Mouse (Mus musculus) liver, embryonic 12.5 days (tissue): ENCODE results near the gene 1700001C19Rik. TPM values are rescaled to one million over a fixed set of nuclear protein-coding genes. Genes with fewer than 3 reads are reported as not detected.
A peak's percentile ranks its signal among the peaks of the same experiment; 100 is the strongest.

Experiments
- ATAC-seq: fragments of 200-750 bp; cut with Nextera tagmentation; 2 replicates; pipeline ENCODE4 v1.8.0; 2017; ENCODE audit warnings: moderate number of reproducible peaks, mild to moderate bottlenecking, moderate library complexity
- H3K27ac ChIP-seq: fragments of 300-500 bp; sonication (generic); 2 replicates; pipeline ENCODE4 v1.5.1; 2016; ENCODE audit warnings: mild to moderate bottlenecking
- H3K27me3 ChIP-seq: fragments of 300-500 bp; sonication (generic); replicated peaks from 2 replicates; pipeline ENCODE4 v1.6.1; 2016; ENCODE audit warnings: mild to moderate bottlenecking, moderate library complexity
- H3K36me3 ChIP-seq: fragments of 300-500 bp; sonication (generic); 2 replicates; pipeline ENCODE4 v1.6.1; 2016; ENCODE audit warnings: mild to moderate bottlenecking, moderate library complexity
- H3K4me1 ChIP-seq: fragments of 300-500 bp; sonication (generic); 2 replicates; pipeline ENCODE4 v1.6.1; 2016
- H3K4me2 ChIP-seq: fragments of 300-500 bp; sonication (generic); 2 replicates; pipeline ENCODE4 v1.6.1; 2016; ENCODE audit warnings: mild to moderate bottlenecking, moderate library complexity
- H3K4me3 ChIP-seq: fragments of 300-500 bp; sonication (generic); 2 replicates; pipeline ENCODE4 v1.5.1; 2016; ENCODE audit warnings: mild to moderate bottlenecking, moderate library complexity
- H3K9ac ChIP-seq: fragments of 300-500 bp; sonication (generic); 2 replicates; pipeline ENCODE4 v1.6.1; 2016; ENCODE audit warnings: mild to moderate bottlenecking, moderate library complexity
- H3K9me3 ChIP-seq: fragments of 300-500 bp; sonication (generic); replicated peaks from 2 replicates; pipeline ENCODE4 v1.6.1; 2016; ENCODE audit warnings: mild to moderate bottlenecking, moderate library complexity
- WGBS: fragments of 180-500 bp; shearing (Covaris S2); methylation state at CpG from one replicate; pipeline ENCODE4 v1.1.7; 2016; ENCODE audit not compliant: insufficient replicate concordance; 5-methylcytosine and 5-hydroxymethylcytosine counted together
- polyA plus RNA-seq: library from polyadenylated mRNA; unstranded; fragments of >200 nt; fragmentation: Nextera tagmentation; extraction: Ambion mirVana; gene quantifications from 2 replicates; pipeline ENCODE4 v1.2.1, GENCODE M21; 2016

Gene 1700001C19Rik
- polyA plus RNA-seq, 1 experiment from 2014 or later, result 0.66 TPM

DNA sequence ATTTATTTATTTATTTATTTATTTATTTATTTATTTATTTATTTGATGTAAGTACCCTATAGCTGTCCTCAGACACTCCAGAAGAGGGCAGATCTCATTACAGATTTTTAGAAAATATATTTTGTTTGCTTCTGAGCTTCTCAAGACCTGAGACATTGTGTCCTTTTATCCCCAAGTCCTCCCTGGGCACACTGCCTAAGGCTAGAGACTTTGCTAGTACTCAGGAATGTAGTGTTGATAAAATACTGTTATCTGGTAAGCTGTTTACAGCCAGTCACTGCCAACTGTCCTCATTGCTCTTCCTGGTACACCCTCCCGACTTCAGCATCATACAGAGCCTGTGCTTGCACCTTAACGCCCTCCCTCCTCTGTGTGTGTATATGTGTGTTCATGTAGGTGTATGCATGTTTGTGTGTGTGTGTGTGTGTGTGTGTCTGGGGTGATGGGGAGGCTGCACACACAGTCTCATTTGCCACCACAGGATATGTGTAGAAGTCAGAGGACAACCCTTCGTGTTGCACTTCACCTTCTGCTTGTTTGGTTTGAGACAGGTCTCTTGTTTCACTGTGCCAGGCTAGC lies 22.3 kb upstream of the 1700001C19Rik start:
- H3K4me1 ChIP-seq, result peaks cover 53% of the 10 kb centered on the region

DNA sequence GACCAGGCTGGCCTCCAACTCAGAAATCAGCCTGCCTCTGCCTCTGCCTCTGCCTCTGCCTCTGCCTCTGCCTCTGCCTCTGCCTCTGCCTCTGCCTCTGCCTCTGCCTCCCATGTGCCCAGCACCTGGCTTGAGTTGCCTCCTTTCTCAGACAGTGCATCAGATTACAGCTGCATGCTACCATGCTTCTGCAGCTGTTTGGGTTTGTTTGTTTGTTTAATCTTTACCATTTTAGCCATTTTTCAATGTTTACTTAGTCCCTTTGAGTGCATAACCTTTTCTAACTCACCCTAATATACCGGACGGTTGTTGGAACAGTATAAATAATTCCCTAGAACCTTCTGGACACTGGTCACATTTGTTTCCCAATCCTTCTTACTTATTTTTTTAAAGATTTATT lies 21.8 kb upstream of the 1700001C19Rik start:
- WGBS, result 86% methylated on average over 2 of the region's 2 CpGs
- H3K4me1 ChIP-seq, result peaks cover 53% of the 10 kb centered on the region
- no peak for ATAC-seq

More for the DNA sequence above, 22.3 kb upstream of the 1700001C19Rik start:
- 34% methylated on average over 3 of the region's 3 CpGs for WGBS
- Histone ChIP-seq H3K9ac (no peak overlapping the region), H3K4me2 (no peak overlapping the region), H3K27me3 (peaks cover 16% of the 10 kb centered on the region; the same call in 1 of the 2 replicates), H3K36me3 (no peaks in the 10 kb centered on the region), H3K9me3 (no peaks in the 10 kb centered on the region), H3K27ac (no peak overlapping the region), H3K4me3 (no peak overlapping the region)
- no peak for ATAC-seq

DNA sequence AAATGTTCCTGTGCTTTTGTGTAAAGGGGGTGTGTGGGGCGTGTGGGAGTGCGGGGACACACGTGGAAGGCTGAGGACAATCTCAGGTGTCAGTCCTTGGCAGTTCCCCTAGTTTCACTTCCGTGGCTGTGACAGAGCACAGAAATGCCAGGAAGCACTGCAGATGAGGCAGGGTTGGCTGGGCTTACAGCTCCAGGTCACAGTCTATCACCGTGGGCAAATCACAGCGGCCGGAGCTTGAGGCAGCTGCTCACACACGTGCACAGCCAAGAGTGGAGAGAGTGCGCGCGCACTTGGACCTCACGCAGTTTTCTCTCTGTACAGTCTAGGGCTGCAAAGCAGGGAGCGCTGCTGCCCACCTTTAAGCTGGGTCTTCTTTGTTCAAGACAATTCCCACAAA lies 21.1 kb upstream of the 1700001C19Rik start:
- H3K4me2 ChIP-seq, result no peak overlapping the region
- H3K4me1 ChIP-seq, result peaks cover 54% of the 10 kb centered on the region
- no peak overlapping the region for H3K4me3 ChIP-seq
- no peaks in the 10 kb centered on the region for H3K36me3 ChIP-seq
- no peak for ATAC-seq
- H3K27ac ChIP-seq, result no peak overlapping the region
- H3K27me3 ChIP-seq, result peaks cover 7% of the 10 kb centered on the region; the same call in 1 of the 2 replicates
- no peak overlapping the region for H3K9ac ChIP-seq
- H3K9me3 ChIP-seq, result no peaks in the 10 kb centered on the region
- 73% methylated on average over 13 of the region's 13 CpGs for WGBS

More for the DNA sequence above, 21.8 kb upstream of the 1700001C19Rik start:
- Histone ChIP-seq H3K27ac (no peak overlapping the region), H3K9me3 (no peaks in the 10 kb centered on the region), H3K4me2 (no peak overlapping the region), H3K4me3 (no peak overlapping the region), H3K27me3 (peaks cover 11% of the 10 kb centered on the region; the same call in 1 of the 2 replicates), H3K9ac (no peak overlapping the region), H3K36me3 (no peaks in the 10 kb centered on the region)

DNA sequence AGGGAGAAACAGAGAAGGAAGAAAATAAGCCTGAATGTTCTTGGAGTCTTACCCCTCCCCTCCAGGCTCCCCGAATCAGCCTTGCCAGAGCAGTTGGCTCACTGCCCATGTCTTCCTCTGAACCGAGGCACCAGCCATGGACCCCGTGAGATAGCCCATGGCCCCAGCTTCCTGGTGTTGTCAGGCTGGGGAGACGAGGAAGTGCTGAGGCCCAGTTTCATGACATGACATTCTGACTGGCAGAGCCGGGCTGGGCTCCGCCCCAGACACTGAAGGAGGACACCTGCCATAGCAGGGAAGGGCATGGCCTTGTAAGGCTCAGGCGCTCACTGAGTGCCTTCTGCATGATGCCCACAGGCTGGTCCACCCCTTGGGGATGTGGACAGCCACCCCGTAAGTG lies 17.5 kb upstream of the 1700001C19Rik start:
- 33% methylated on average over 8 of the region's 8 CpGs for WGBS
- H3K27me3 ChIP-seq, result peaks cover 2% of the 10 kb centered on the region; the same call in 1 of the 2 replicates
- no peaks in the 10 kb centered on the region for H3K36me3 ChIP-seq
- peaks cover 55% of the 10 kb centered on the region for H3K4me1 ChIP-seq
- no peaks in the 10 kb centered on the region for H3K9me3 ChIP-seq
- H3K9ac ChIP-seq, result peak overlapping the region; percentile 32; the same call in 1 of the 2 replicates
- H3K27ac ChIP-seq, result no peak overlapping the region
- peak overlapping the region; percentile 27 for H3K4me2 ChIP-seq
- ATAC-seq, result peak; percentile 61
- H3K4me3 ChIP-seq, result no peak overlapping the region

DNA sequence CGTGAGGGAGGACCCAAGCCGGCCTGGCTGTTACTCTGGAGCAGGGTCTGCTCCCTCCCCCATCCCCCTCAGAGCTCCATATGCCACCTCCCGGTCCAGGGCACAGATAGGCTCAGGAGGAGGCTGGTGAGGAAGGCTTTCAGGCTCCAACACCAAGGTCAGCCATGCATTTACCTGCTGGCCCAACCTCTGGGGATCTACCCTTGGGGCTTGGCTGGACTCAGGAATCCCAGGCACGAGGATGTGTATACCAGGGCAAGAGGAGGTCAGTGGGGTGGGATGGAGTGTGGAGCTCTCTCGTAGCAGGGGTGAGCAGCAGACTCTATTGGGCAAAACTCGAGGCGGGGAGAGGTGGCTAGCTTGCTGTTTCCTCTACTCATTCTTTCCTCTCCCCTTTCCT lies 15.7 kb upstream of the 1700001C19Rik start:
- no peaks in the 10 kb centered on the region for H3K27me3 ChIP-seq
- no peak overlapping the region for H3K27ac ChIP-seq
- ATAC-seq, result no peak
- no peaks in the 10 kb centered on the region for H3K9me3 ChIP-seq
- peaks cover 64% of the 10 kb centered on the region for H3K4me1 ChIP-seq
- no peak overlapping the region for H3K9ac ChIP-seq
- WGBS, result 49% methylated on average over 7 of the region's 7 CpGs
- H3K4me2 ChIP-seq, result no peak overlapping the region
- H3K4me3 ChIP-seq, result no peak overlapping the region
- no peaks in the 10 kb centered on the region for H3K36me3 ChIP-seq

DNA sequence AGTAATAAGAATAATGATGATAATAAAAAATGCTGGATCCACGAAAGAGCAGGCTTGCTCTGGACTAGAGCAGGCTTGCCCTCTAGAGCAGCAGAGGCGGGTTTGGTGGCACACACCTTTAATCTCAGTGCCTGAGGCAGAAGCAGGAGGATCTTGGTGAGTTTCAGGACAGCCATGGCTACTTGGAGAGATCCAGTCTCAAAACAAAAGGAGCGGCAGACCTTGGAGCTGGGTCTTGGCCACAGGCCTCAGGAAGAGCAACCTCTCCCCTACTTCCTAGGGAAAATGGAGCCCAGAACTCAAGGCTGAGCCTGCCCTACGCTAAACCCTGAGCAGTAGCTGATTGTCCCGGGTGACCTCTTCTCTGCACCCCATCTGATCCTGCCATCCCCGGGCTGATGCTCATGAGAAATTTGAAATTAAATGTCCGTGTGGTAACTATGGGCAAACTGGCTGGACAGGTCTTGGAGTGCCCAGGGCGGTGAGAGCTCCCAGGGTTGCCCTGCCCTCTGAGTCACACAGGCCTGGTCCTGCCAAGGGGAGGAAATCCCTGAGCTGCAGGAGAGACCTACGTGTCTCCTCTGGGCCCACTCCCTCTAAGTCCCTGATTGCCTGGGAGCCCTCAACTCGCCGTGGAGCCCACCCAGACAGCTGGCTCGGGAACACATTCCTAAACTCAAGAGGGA lies 13.8 kb upstream of the 1700001C19Rik start:
- no peaks in the 10 kb centered on the region for H3K27me3 ChIP-seq
- no peak for ATAC-seq
- no peak overlapping the region for H3K4me2 ChIP-seq
- H3K9me3 ChIP-seq, result no peaks in the 10 kb centered on the region
- no peak overlapping the region for H3K4me3 ChIP-seq
- H3K36me3 ChIP-seq, result no peaks in the 10 kb centered on the region
- H3K27ac ChIP-seq, result no peak overlapping the region
- H3K9ac ChIP-seq, result no peak overlapping the region
- peaks cover 70% of the 10 kb centered on the region for H3K4me1 ChIP-seq
- 75% methylated on average over 12 of the region's 12 CpGs for WGBS

DNA sequence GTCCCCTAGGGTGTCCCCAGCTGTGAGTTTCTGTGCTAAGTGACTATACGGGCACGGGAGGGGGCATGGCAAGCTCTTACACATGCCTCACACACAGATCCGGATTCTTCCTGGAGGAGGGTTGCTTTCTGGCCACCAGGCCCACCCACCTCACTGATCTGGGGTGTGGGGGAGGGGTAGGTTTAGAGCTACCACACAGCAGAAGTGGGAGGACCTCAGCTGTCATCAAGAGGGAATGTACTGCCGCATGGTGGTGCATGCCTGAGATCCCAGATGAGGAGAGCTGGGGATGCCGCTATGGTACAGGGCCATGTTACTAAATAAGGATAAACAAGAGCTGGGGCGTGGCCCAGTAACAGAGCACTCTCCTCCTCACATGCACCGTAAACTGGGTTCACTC lies 13.1 kb upstream of the 1700001C19Rik start:
- ATAC-seq, result no peak

DNA sequence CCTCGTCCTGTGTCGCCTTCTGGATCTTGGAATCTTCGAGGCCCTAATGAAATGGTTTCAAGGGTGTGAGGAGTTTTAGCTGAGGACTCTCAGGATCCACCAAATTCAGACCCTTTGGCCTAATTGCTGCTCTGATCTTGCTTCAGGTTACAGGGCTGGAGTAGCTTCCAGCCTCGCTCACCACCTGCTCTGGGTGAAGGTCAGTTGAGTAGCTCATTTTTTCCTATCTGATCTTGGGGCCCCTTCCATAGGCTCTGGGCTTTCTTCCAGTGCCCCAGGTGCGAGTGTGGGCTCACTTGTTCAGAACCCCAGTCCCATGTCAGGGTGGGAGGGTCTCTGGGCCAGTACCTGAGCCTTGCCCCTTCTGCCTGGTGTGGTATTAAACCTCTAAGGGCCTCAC lies 12.3 kb upstream of the 1700001C19Rik start:
- peaks cover 69% of the 10 kb centered on the region for H3K4me1 ChIP-seq
- 68% methylated on average over 5 of the region's 5 CpGs for whole genome bisulfite sequencing
- no peaks in the 10 kb centered on the region for H3K9me3 ChIP-seq
- no peak overlapping the region for H3K27ac ChIP-seq
- H3K27me3 ChIP-seq, result no peaks in the 10 kb centered on the region
- H3K9ac ChIP-seq, result no peak overlapping the region
- no peak for ATAC-seq
- H3K36me3 ChIP-seq, result no peaks in the 10 kb centered on the region
- no peak overlapping the region for H3K4me3 ChIP-seq
- no peak overlapping the region for H3K4me2 ChIP-seq

More for the DNA sequence above, 13.1 kb upstream of the 1700001C19Rik start:
- Histone ChIP-seq H3K4me1 (peaks cover 72% of the 10 kb centered on the region), H3K27me3 (no peaks in the 10 kb centered on the region), H3K4me2 (no peak overlapping the region), H3K9me3 (no peaks in the 10 kb centered on the region), H3K27ac (no peak overlapping the region), H3K4me3 (no peak overlapping the region), H3K9ac (no peak overlapping the region), H3K36me3 (no peaks in the 10 kb centered on the region)
- 45% methylated on average over 7 of the region's 7 CpGs for WGBS

DNA sequence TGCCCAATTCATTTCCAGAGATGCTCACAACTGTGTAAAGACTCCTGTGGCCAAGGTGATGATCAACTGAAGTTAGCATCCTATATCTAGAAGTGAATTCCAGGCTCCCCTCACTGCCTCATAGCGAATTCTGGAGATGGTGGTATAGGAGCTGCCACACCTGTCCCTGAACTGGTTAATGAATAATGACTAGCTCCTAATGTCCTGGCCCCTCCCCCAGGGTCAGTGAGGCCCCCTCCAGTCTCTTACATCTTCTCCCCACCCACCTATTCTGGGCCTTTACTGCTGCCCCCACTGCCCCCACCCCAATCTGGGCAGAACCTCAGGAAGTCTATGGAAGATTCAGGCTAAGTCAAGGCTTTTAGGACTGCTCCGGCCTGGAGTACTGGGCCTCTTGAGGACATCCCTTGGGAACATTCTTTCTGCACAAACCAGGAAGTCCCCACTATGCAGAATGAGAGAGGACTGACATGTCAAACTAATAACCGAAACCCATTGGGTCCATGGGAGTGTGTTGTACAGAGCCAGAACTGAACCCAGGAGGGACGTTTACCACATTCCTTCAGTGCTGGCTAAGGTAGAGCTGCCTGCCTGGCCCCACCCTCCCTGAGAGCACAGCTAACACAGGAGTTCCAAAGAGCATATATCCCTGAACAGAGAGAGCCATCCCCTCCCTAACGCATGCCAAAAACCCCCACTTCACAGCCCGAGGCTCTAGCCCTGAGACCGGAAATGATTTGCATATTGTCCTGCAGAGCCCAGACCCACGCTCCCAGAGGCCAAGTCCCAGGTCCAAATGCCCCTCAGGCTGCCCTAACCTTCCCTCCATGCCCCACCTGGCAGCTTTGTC lies 11.6 kb upstream of the 1700001C19Rik start:
- H3K9me3 ChIP-seq, result no peaks in the 10 kb centered on the region
- H3K27me3 ChIP-seq, result no peaks in the 10 kb centered on the region
- 40% methylated on average over 8 of the region's 8 CpGs for WGBS
- H3K4me2 ChIP-seq, result no peak overlapping the region
- H3K27ac ChIP-seq, result no peak overlapping the region
- H3K36me3 ChIP-seq, result no peaks in the 10 kb centered on the region
- H3K4me3 ChIP-seq, result no peak overlapping the region
- H3K4me1 ChIP-seq, result peaks cover 70% of the 10 kb centered on the region
- ATAC-seq, result 0 out of 2 replicates have a peak, but pooled peaks have one; percentile 6
- no peak overlapping the region for H3K9ac ChIP-seq

DNA sequence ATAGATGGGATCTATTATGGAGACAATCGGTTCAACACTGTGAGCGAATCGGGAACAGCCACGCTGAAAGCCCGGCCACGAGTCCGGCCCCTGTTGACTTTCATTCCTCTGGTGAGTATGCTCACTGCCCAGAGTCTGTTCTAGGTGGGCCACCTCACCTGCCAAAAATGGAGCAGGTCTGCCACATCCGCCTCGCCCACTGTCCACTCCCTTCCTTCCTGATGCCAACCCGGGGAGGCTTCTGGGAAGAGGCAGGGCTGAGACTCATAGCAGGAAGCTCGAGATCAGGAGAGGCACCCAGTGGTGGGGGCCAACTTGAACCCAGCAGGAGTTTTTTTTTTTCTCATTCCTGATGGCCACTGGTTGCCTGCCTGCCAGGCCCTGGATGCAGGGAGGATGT lies 9.4 kb upstream of the 1700001C19Rik start:
- H3K36me3 ChIP-seq, result no peaks in the 10 kb centered on the region
- H3K27me3 ChIP-seq, result no peaks in the 10 kb centered on the region
- no peak for ATAC-seq
- H3K4me1 ChIP-seq, result peaks cover 63% of the 10 kb centered on the region
- no peak overlapping the region for H3K27ac ChIP-seq
- H3K9me3 ChIP-seq, result no peaks in the 10 kb centered on the region
- no peak overlapping the region for H3K4me2 ChIP-seq
- WGBS, result 70% methylated on average over 11 of the region's 11 CpGs
- H3K4me3 ChIP-seq, result no peak overlapping the region
- no peak overlapping the region for H3K9ac ChIP-seq

DNA sequence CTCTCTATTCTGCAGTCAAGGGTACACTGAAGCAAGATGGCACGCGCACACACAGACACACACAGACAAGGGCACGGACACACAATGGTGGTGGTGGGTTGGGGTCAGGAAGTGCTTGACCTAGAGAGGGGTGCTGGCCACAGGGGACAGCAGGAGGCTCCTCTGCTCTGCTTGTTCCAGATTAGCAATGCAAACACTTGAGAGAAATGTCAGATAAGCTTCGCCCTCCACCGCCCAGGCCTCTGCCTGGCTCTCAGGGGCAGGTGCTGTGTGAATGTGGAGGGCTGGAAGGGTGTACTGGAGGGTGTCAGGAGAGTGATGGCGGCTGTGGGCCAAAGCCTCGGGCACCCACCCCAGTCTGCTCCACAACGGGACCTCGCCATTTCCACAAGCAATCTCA lies 8.8 kb upstream of the 1700001C19Rik start:
- H3K36me3 ChIP-seq, result no peaks in the 10 kb centered on the region
- H3K4me2 ChIP-seq, result peak overlapping the region; percentile 13; the same call in 1 of the 2 replicates
- no peaks in the 10 kb centered on the region for H3K27me3 ChIP-seq
- 30% methylated on average over 9 of the region's 9 CpGs for WGBS
- H3K9me3 ChIP-seq, result no peaks in the 10 kb centered on the region
- peak overlapping the region; percentile 37; the same call in 1 of the 2 replicates for H3K27ac ChIP-seq
- no peak overlapping the region for H3K4me3 ChIP-seq
- peak; percentile 63 for ATAC-seq
- H3K4me1 ChIP-seq, result peaks cover 69% of the 10 kb centered on the region
- no peak overlapping the region; the same call in 1 of the 2 replicates for H3K9ac ChIP-seq

DNA sequence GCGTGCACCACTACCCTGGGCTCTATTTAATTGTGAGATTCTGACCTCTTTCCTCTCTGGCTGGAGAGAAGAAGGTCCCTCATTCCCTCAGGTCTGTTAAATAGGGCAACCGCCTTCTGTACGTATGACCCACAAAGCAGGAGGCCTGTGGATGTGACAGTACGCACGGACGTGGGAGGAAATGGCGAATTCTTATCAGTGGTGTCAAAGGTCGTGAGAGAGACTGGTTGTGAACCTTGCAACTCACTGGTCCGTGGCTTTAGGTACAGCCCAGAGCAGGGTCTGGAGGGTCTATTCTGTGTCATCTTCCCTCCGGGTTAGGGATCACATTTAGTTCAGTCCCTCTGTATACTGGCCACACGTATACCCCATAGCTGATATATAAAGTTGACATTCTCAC lies 8.3 kb upstream of the 1700001C19Rik start:
- Histone ChIP-seq H3K27me3 (no peaks in the 10 kb centered on the region), H3K4me1 (peaks cover 70% of the 10 kb centered on the region), H3K4me2 (peak overlapping the region; percentile 13; the same call in 1 of the 2 replicates), H3K9ac (no peak overlapping the region; the same call in 1 of the 2 replicates), H3K36me3 (no peaks in the 10 kb centered on the region), H3K27ac (peak overlapping the region; percentile 37; the same call in 1 of the 2 replicates), H3K4me3 (no peak overlapping the region), H3K9me3 (no peaks in the 10 kb centered on the region)
- 32% methylated on average over 11 of the region's 11 CpGs for WGBS
- no peak for ATAC-seq
